Mouse (Mus musculus) CD8-positive naive resting alpha-beta T cell, adult 2 months (primary cell): ENCODE data around the gene Mmp25.
"Not testable (repeated sequence)": the region's sequence is repeated elsewhere in the genome, so short reads cannot be mapped to it uniquely, and the experiment has no call there.

Experiments
- DNase-seq, 2 experiments: peaks; one replicate each; pipeline ENCODE4 v3.0.0; 2022; ENCODE audit warnings: low read depth in 2 of 2, low spot score in 2 of 2

The Mmp25 gene

DNA sequence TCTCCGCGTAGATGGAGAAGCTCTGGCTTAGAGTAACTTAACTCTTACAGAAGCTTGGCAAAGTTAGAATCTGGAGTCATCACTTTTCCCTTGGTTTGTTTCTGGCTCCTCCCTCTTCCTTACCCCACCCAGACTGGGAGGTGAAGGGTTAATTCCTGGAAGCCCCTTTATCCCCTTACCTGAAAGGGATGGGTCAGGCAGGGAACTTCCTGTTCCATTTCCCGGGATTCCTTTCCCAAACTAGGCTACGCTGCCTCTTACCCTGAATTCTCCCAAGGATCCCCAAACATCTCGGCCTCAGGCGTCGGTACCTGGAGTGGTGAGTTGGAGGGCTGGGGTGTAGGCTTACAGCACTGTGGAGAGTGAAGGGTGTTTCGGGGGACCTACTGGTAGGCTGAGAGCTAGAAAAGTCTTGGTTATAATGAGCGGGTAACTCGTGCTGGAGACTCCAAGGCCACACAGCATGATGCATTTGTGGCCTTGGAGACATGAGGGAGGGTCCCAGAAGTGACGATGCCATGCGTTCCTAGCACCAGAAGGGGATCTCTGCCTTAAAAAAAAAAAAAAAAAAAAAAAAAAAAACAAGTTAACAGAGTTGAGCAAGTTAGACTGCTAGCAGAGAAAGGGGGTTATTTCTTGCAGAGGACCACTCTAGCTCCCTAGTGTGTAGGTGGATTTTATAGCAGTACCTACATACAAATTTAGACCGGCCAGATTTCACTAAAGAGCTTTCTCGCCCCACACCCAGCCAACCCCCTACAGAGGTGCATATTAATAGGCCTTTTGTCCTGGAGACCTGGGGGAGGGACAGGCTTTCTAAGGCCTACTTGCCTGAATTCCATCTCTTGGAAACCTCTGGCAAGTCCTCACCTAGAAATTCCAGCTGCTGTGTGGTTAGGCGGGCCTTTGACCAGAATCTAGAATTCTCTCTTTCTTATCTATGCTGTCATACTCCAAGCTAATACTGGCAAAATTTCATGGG is 44.1 kb downstream of the Mmp25 start, which contains the start of gene Zscan10:
Gene Zscan10, plus strand, starts transcription at position 216 of the 982 bp plus-strand sequence.
- DNase-seq = no peak

DNA sequence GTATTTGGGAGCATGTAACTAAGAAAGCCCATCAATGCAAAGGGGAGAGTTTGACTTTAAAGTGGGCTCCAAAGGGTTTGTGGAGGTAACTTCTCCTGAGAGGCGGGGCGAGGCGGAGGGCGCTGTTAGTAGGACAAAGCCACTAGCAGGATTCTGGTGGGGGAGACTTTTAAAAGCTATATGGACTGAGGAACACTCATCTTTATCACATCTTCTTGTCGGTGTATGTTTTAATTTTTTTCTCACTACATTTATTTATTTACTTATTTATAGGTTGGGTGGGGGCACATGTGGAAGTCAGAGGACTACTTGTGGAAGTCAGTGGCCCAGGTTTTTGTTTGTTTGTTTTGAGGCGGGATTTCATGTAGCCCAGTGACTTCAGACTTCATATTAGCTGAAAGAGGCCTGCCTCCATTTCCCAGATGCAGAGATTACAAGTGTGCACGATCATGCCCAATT is 45.4 kb downstream of the Mmp25 start:
- no peak for DNase-seq

DNA sequence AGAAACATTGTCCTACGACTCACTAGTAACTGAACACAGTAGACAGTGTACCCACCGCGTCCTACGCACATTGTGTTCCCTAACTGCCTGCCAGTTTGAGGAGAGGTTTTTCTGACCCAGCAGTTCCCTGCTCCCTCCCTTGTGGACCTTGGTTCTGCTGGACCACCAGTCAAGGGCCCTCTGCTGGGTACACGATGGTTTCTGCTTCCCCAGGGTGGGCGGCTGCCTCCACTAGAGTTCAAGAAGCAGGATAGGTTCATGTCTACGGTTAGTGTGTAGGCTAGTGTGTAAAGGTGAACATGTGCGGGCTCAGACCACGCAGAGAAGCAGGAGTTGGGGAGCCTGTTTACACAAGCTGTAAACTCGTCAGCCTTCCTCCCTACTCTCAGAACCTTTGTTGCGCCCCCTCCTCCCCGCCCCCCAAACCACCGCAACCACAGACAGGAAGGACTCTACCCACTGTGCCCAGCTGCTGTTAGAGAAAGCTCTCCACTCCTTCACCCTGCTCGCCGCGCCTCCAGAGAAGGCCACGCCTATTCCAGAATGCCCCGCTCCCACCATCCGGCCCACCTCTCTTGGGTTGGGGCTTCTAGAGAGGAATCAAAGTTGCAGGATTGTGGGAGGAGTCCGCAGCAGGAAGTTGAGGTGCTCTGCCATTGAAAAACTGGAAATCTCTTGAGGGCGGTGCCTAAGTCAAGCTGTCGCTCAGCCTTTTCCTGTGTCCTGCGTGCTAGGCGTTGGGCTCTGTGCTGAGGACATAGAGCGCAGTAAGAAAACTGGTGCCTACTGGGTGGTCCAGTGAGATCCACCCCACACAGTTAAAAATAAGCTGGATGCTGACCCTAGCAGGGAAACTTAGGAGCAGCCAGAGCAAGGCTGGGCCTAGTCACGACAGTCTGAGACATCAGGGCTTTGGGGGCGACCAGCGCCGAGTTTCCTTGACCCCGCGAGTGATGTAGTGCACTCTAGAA is 46.2 kb downstream of the Mmp25 start, which contains the start of gene Zfp13:
Gene Zfp13, minus strand, starts transcription at position 906 of the 971 bp plus-strand sequence.
- DNase-seq = peak; percentile 90 to 91

DNA sequence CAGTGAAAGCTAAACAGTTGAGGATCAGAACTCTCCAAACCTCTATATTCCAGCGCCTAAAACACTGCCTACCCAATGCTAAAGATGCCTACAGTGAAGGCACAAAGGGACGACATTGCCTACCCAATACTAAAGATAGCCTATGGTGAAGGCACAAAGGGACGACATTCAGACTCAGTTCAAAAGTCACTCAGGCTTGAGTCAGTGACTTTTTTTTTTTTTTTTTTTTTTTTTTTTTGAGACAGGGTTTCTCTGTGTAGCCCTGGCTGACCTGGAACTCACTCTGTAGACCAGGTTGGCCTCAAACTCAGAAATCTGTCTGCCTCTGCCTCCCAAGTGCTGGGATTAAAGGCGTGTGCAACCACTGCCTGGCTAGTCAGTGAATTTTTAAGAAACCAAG is 49.9 kb downstream of the Mmp25 start:
- not testable (repeated sequence) for DNase-seq

DNA sequence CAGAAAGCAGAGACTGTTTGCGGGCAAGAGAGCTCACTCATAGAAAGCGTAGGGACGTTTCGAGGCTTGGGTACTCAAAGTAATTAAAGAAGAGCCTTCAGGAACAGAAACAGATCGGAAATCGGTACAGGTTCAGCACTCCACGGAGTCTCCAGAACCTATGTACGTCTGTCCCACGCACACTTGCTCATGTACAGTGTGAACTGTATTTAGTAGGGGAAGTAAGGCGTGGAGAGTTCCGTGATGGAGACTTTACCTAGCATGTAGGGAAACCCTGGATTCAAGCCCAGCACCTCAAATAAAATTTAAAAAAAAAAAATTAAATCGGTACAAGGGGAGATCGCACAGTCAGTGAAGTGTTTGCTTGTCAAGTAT is 52.2 kb downstream of the Mmp25 start:
- no peak for DNase-seq

DNA sequence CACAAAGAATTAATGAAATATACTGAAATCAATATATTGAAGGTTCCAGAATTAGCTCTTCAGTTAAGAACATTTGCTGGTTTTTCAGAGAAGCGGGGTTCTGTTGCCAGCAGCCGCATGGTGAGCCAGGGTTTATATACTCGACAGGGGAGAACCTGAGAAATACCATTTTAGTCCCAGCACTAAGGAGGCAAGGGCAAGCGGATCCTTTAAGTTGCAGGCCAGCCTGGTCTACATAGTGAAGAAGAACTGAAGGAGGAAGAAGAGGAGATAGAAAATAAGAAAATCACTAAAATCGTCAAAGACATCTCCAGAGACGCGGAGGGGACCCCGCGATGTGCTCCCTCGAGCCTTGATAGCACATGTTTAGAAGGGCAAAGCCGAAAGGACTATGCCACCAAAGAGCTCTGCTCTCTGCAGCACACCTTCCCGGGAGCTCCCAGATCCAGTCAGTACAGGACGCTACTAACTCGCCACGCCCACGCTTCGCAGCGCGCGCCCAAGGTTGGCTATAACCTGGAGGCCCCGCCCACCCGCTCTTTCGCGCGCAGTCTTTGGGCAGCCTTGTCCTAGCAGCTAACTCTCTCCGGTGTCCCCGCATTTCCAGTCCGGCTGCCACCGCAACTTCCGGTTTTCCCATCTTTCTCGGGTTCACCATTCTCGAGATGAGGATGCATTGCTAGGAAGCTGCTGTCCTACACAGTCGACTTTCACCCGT is 52.7 kb downstream of the Mmp25 start:
- DNase-seq = peak; percentile 56 to 70

DNA sequence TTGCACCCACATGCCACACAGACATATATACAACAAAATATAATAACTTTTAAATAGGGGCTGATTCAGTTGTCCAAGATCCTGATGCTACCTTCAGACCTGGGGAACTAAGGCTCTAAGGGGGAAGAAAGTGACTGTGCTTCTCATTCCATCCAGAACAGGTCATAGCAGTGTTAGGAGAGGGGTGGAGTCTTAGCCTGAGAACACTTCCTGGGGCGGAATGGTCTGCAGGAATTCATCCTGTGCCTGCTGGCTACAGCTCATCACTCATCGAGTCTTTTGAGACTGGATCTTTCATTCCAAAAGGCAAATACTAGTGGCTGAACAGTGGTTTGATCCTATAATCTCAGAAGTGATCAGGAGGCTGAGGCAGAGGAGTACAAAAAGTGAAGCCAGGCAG is 57.8 kb downstream of the Mmp25 start:
- no peak for DNase-seq

DNA sequence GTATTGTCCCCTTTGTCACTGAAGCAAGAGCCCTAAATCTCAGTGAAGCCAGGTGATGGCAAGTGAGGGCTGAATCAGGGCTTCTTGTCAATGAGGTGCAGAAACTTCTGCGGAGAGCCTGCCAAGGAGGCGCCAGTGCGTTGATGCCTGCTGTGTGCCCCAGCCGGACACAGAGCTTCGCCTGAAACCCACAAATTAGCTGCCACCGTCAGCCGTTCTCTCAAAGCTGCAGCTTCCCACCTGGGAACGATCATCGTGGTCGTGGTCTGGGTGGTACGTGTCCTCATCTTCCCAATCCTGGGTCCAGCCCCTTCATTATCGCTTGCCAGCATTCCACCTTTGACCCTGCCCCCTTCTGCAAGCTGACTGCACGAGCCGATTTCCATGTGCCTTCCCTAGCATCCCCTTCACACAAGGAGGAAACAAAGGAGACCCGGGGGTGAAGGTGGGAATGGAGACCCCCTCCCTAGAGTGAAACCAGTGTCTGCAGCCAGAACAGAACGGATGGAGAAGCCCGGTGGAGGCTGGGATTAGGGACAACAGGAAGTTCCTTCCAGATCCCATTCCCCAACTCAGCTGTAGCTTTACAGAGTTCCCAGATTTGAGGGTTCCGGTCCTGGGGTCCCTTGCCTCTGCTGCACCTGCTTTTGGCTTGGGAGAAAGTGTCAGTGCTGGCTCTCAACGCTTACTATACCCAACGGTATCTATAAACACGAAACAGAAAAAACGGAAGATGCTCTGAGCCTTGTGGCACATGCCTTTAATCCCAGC is 59.2 kb downstream of the Mmp25 start:
- DNase-seq = no peak

DNA sequence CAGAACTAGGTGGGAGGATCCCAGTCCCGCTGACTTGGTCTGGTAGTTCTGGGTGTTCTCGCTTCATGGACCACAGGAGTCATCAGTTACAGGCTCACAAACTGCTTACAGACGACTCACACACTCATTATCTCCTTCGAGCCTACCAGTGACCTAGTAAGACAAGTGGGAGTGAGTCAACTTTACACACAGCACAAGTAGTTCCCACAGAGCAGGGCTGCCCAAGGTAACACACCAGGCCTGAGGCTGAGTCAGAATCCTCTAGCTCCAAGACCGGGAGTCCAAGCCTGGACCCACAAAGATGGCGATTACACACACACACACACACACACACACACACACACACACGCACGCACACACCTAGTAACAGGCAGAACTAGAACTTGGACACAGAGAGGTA is 60.3 kb downstream of the Mmp25 start:
- no peak for DNase-seq
